Mouse (Mus musculus) left cerebral cortex, adult 18-20 months (tissue): ENCODE measurements at regions not wholly inside any gene's neighbourhood (a gene's known extent, or its start where the extent isn't known, plus 50 kb on each side); places are given as distances from the start of the nearest gene placed in this dataset.

Source experiments
- DNase-seq, 2 experiments: peaks; one replicate each; pipeline ENCODE4 v3.0.0; 2021 to 2022; ENCODE audit warnings: low spot score in 2 of 2, mixed read lengths in 1 of 2

DNA sequence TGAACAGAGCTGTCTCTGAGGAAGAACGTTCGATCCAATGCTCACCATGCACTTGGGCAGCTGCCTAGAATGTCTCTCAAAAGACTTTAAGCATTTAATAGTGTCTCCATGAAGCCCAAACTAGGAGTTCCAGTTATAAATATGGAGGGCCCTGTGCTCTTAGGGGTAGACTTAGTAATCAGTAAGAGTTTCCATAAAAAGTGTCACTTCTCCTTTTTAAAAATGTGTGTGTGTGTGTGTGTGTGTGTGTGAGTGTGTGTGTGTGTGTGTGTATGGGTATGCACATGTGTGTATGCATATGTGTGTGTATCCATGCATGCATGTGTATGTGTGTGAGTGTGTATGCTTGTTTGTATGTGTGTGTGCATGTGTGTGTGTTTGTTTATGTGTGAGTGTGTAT is 255.6 kb upstream of the Runx1 start:
- DNase-seq: no peak

DNA sequence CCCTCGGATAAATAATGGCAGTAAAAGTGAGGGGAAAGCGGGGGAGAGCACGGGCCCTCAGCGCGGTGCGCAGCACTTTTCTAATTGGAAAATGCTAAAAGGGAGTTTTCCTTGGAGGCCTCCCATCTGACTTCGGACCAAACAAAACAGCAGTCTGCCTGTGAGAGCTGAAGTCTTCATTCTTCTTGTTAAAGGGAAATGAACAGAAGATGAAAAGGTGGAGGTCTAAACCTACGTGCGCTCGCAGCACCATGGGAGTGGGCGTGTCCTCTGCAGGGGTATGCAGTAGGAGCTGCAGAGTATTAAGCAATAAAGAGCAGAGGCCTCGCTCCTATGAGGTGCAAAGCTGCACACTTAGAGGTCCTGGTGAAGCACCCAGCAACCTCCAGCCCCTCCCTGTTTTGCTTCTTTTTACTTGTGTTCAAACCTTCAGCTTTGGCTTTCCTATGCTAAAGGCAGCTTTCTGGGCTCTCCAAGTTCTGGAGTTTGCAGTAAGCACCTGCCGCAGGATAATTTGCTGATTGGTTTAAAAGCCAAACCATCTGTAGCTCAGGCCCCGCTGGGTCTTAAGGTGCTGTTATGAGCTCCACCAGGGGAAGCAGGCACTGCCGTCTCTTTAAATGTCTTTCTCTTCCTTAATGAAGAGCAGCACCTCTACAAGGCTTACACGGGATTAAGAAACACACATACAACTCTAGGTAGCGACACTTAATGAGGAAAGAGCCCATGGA is 253.9 kb upstream of the Runx1 start:
- DNase-seq: peak in 1 of 2 experiments; percentile 4

DNA sequence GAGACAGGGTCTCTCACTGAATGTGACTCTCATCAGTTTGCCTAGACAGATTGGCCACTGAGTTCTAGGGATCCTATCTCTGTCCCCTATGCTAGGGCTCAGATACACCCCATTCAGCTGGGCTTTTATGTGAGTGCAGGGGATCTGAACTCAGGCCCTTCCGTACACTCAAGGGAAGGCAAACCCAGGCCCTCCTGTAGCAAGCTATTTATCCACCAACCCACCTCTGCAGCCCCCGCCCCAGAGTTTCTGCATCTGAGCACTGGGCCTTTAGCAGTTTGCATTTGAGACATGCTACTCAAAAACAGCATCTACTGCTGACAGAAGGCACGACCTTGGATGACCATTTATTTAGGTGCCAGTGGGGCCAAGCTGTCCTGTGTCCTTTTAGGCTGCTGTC is 253.0 kb upstream of the Runx1 start:
- DNase-seq: no peak

DNA sequence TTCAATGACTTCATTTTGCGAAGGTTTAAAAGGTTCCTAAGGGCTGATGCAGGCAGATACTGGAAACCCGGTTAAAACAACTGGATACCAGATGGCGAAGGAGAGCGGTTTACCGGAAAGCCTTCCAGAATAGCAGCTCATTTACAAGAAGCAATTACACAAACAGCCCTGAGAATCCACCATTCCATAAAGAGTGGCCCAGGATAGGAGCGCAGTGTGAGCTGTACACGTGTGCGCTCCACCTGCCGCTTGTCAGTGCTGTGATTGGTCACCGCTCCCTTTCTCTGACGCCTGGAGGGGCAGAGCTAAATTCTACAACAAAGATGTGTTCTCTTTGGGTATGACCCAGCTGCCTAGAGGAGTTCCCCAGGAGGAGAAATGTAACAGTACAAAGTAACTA is 249.5 kb upstream of the Runx1 start:
- DNase-seq: no peak

DNA sequence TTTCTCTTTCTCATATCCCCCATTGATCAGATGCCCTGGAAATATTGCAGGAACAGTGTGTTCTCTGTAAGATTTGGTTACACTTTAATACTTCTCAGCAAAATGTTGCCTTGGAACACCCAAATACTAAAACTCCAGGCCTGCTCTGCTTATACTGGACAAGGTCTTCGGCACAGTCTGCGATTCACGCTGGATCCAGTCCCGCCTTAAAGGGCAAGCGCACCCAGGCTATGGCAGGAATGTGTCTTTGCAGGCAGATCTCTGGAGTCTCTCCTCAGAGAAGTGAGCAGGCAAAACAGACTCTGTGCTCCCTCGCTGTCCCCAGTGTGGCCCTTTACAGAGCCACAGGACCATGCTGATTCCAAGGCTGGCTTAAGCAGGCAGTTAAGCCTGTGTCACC is 246.2 kb upstream of the Runx1 start:
- no peak for DNase-seq

DNA sequence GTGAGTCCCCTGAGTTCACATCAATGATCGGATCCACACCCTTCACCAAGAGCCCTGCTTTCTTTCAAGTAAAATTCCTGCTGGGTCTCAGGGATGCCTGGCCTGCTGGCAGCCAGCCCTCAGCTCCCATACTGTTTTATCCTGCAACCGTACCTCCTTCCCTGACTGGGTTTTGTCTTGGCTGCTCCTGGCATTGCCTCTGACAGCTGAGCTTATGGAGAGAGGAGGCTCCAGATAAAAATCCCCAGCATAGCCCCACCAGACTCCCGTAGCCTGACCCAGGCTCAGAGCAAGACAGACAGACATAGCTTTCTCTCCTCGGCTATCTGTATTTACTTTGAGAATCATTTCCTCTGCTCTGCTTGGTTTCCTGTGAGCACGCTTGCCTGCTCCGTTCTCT is 245.8 kb upstream of the Runx1 start:
- DNase-seq: no peak

DNA sequence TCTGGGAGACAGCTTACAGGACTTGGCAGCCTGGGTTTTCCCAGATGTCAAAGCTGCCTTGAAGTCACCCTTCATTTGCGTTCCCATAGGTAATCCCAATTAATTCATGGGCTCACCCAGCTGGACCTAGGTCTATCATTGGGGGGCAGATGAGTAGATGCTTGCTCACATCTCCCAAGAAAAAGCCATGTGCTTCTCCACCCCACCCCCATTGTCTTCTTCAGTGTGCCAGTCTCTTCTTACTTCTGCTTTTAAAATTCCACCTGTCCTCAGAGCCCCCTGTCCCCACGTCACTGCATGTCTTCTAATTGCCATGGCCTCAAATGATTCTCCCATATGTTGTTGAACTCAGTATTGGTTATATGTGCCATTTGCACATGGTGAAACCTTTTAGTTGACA is 240.9 kb upstream of the Runx1 start:
- DNase-seq: no peak

DNA sequence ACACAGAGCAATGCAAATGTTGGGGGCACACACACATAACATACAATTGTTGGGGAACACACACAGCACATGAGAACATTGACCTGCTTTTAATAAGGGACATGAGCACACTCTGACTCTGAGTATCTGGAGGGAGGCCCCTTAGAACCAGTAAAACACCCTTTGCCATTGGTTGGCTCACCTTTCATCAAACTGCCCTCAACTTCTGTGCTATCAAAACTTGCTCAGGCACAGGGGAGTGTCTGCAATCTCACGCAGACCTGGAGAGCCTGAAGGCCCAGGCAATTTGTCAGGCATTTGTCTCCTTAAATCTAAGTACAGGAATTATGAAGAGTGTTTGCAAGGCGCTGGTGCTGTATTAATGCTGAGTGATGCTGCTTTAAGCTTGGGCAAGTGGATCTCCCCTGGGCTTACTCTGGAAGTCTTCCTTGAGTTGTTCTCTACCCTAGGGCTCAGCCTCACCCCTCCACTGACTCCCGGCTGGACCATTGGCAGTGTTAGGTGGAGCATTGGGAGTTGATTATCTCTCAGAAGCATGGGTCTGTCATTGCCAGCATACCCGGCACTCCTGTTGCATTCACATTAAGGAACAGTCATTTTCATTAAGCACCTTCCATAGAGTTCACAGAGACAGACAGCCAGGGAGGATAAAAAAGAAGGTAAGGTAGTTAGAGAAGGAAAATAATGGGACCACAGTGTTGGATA is 235.7 kb upstream of the Runx1 start:
- DNase-seq: no peak

DNA sequence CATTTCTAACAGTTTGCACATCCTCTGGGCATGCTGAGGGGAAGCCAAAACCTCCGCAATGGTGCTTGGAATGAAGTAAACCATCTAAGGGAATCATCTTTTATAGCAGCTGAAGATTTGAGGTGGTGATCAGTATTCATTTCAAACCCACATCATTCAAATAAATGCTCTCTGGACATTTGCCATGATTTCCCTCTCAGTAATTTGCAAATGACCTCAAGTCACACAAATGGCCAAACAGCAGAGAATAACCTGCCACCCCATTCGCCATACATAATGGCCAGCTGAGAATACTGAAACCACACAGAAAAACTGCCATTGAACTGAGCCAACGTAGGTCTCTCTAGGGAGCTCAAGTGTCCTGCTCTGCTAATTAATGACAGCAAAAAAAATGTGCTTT is 230.3 kb upstream of the Runx1 start:
- DNase-seq: no peak

DNA sequence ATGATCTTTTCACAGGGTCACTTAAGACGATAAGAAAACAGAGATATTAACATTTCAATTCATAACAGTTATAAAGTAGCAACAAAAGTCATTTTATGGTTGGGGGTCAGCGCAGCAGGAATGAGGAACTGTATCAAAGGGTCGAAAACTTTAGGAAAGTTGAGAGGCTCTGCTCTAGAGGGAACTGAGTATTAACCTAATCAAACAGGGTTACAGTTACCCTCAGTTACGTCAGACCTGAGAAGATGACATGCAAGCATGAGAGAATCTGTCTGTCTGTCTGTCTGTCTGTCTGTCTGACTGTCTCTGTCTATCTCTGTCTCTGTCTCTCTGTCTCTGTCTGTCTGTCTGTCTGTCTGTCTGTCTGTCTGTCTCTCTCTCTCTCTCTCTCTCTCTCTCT is 229.6 kb upstream of the Runx1 start:
- DNase-seq: no peak

DNA sequence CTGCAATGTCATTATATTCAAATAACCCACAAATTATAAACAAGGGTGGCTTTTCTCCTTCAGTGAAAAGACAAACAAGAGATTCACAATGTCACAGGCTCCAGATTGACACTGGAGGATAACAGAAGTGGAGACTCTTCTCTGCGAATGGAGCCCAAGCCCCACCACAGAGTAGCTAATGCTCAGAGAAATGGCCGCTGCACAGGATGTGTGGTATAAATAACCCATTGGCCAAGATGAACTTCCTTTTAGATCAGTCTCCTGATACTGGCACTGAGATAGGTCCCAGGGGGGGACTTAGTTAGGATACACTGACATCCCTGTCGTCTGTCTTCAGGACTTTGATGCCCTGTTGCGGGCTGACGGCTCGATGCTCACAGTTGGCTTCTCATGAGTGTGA is 225.3 kb upstream of the Runx1 start:
- DNase-seq: no peak

DNA sequence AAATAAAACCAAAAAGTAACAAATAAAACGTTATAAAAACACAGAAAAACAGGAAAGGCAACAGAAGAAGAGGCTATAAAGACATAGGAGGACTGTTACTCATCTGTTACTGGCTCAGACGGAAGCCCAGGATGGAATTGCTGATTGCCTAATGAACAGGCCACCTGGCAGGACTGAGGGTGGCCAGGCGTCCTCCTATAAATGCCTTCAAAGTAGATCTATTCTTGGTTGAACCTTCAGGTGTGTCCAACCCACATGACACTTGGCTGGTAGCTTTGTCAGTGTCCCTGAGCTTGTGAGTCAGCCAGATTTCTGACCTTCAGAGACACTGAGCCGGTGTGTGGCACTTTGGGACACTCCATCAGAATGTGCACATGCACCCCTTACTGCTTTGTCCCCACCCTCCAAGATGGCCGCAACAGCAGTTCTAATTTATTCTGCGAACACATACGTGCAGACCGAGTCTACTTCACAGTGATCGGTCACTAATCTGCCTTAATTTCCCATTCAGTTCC is 222.5 kb upstream of the Runx1 start:
- no peak for DNase-seq

DNA sequence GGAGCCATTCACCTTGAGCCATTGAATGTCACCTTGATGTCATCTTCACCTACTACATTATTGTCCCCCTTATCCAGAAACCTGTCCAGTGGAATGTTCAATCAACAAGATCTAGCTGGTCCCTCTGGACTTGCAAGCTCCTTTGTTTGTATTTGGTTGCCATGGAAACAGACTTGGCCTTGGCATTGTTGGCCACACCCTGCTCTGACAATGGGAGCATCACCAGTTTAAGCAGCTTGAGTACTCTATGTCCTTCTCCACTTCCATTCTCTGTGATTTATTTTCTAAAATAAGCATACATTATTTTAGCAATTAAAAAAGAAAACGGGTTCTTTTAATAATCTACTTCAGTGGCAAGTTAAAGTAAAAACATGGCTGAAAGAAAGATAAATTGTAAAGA is 221.6 kb upstream of the Runx1 start:
- no peak for DNase-seq

DNA sequence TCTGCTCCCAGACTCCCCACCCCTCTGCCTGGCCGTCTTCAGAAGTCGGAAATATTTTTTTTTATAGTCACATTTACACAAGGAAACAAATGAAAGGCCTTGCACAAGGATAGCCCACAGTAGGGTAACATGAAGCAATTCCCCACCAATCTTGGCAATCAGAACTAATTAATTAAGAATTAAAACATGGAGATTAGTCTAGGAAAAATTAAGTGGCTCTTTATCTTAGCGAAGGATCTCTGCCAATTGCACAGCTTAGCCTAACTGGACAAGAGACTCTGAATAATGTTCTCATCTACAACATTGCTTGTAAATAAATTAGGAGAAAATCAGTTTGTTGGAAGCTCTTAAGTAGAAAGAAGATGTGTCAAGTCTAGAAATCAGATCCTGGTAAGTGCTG is 220.3 kb upstream of the Runx1 start:
- no peak for DNase-seq

DNA sequence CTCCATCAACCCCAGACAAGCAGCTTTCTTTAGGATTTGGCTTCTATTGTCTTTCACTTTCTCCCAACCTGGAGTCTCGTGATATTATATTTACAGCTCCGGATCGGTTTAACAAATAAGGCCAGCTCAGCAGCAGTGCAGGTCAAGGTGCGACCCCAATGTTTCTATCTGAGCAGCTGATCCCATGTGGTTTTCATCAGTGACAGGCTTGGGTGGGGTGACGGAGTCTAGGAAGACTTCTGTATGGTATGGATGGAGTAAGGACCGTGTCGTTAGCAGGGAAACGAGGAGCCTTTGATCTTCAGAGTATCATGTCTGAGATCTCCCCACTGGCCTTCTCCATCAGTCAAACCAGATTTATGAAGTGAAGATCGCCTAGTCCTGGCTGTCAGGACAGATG is 217.4 kb upstream of the Runx1 start:
- no peak for DNase-seq

DNA sequence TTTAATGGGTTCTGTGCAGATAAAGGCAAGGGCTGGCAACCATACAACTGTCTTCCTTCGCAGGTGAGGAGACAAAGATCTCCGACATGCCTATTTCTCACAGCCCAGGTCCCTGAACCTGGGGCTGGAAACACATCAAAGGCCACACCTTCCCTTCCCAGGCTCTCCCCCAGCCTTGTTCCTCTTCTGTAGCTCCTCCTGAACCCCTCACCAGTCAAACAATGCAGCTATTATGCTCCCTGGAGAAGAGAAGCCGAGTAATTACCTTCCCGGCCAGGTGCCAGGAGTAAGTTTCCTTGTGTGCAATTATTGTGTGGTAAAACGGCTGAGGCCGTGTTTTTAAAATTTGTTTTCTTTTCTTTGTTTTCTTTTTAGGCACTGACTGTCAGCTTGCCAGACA is 217.0 kb upstream of the Runx1 start:
- DNase-seq: no peak

DNA sequence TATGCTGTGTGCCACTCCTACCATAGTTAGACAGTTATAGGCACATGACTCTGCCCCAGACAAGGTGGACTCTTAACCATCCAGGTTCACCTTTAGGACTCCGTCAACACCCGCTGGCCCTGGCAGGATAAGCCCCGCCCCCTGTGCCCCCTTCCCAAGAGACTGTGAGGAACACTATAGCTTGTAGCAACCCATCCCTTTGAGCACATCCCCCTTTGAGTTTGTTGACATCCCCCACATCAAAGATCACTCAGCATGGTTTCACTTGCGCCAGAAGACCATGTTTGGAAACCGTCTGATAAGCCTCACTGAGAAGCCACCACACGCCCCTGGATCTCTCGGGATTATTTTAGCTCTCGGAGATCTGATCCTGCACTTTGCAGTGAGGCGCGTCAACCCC is 216.5 kb upstream of the Runx1 start:
- DNase-seq: no peak

DNA sequence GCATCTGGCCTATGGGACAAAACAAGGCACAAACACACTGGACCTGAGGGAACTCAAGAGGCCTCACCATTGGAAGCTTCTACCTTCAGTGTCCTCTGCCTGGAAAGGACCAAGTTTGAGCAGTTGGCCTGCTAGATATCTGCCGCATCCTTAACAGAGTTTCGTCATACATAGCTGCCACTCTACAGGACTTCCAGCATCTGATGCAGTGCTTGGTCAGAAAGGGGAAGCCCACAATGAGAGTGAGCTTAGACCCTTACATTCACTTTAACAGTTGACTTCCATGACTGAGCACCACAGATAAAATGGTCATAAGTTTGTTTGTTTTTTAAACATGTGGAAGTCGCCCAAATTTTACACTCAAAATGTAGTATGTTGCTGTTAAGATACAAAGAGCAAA is 215.9 kb upstream of the Runx1 start:
- no peak for DNase-seq

DNA sequence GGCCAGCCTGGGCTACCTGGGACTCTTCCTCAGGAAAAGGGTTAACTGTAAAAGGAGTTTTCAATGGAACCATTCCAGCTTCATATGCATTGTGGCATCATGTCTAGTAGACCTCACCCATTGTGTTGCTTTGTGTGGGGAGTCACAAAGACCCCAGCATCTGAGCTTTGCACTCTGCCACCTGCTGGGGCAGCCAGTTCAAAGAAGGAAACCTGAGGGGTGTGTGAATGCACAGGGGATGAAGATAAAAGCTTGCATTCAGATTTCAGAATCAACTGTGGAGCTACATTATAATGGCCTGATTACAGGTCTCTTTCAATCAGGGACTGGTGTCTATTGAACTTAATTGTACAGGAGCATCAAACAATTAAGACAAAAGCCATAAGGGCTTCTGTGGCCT is 215.4 kb upstream of the Runx1 start:
- DNase-seq: no peak

DNA sequence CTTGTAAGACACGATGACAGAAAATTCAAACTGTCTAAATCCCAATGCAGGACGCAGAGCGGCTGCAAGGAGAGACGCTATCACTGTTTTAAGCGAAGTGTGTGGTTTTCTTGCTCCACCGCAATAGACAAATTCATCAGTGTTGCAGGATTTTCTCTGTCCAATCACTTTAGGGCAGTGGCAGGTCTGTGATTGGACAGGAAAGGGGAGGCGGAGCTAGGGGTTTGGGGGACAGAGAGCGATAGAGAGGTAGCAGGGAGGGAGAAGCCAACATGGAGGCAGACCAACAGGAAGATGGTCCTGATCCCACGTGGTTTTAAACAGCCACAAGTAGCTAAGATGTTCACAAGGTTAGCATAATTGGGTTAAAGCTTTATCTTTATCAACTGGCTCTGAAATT is 209.7 kb upstream of the Runx1 start:
- DNase-seq: no peak

DNA sequence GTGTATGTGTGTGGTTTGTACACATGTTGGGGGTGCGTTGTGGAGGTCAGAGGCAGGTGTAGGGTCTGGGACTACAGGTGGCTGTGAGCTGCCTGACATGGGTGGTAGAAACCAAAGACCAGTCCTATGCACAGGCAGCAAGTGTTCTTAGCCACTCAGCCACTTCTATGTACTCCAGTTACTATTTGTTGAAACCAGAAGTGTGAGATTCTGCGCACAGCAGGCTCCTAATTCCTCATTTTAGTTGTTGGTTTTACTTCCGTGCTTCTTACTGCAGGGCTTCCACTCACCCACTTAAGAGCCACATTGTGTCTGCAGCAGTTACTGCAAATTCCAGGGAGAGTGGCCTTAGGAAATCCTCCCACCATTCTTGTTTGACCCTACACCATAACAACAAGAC is 208.0 kb upstream of the Runx1 start:
- no peak for DNase-seq

DNA sequence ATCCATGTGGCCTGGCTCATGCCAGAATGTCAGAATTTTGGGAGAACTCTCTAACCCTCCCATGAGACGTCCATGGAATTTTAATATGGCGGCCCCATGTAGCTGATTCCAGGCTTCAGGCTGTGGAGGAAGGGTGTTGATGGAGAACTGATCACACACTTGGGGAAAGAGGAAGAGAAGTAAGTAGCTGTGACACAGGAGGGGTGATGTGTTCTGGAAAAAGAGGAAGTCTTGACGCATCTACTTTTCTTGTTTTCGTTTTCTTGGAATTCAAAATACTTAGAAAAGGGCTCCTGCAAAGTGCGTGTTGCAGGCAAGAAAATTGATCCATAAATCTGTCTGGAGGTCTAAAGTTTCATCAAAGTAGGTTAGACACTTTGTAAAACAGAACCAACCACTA is 205.7 kb upstream of the Runx1 start:
- DNase-seq: no peak

DNA sequence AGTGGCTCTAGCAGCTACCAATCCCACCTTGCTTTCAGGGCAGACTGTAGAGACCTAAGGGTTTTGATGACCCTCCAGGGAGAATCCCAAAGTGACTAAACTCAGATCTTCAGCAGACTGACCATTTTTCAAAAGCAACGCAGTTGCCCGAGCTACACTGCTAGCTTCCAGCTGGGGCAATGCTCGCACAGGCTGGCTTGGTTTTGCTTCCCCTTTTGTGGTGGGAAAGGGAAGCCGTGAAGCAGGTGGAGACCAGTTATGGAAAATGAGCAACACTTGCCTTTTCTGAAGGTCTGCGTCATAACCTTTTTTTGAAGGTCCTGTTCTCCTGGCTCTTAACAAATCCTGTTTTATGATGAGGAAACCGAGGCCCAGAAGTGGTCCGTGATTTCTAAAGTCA is 202.7 kb upstream of the Runx1 start:
- DNase-seq: no peak
